In genomic region chr5:143050273-143050672, GRCm38 (mm10) we compare ENCODE assay signal across 8 mouse cellular contexts.
DNase-seq lines count a peak whose midpoint lies in the region; ATAC-seq and TF ChIP-seq lines count a peak whose summit lies in the region.

No protein-coding gene starts in this region.

- H3K9me3 ChIP-seq in embryonic facial prominence, embryonic 14.5 days (ENCODE audit: control insufficient read depth, low read length), result no peaks in the 10 kb centered on the region
- H3K9me3 ChIP-seq in intestine, embryonic 16.5 days (ENCODE audit: control insufficient read depth, low read length), result no peaks in the 10 kb centered on the region
- no peaks in the 10 kb centered on the region for H3K9me3 ChIP-seq in neural tube, embryonic 15.5 days (replicated peaks)

- TF ChIP-seq CTCF in left cerebral cortex, adult 2 months (IDR thresholded peaks at IDR 0.05), result no peak

- peak overlapping the region; percentile 71 for H3K27ac ChIP-seq in left cerebral cortex, adult 2 months
- peak overlapping the region; percentile 84 for H3K27ac ChIP-seq in embryonic facial prominence, embryonic 14.5 days (replicated peaks; ENCODE audit: low read depth, low read length)
- peak overlapping the region; percentile 60 for H3K27ac ChIP-seq in intestine, embryonic 16.5 days (ENCODE audit: low read length)
- peak overlapping the region; percentile 83; the same call in 1 of the 2 replicates for H3K27ac ChIP-seq in neural tube, embryonic 15.5 days (replicated peaks)

- no peak for ATAC-seq in embryonic facial prominence, embryonic 14.5 days (ENCODE audit: low read depth)
- no peak for ATAC-seq in intestine, embryonic 16.5 days
- ATAC-seq in neural tube, embryonic 15.5 days (ENCODE audit: low FRiP score), result no peak

- DNase-seq in left cerebral cortex, adult 2 months (ENCODE audit: extremely low spot score in 1 of 2, low spot score in 2 of 2), result no peak
- DNase-seq in left cerebral cortex, postnatal 14 days (ENCODE audit: low spot score in 2 of 2), result no peak
- peak; percentile 64 for DNase-seq in embryonic facial prominence, embryonic 14.5 days (ENCODE audit: low spot score)
- no peak for DNase-seq in frontal cortex, postnatal 25 days (ENCODE audit: low spot score in 2 of 2)
- no peak for DNase-seq in gastrocnemius, postnatal 10 days
- DNase-seq in spleen, postnatal 4 days (ENCODE audit: low spot score in 2 of 2), result no peak

- 65% methylated on average over 5 of the region's 5 CpGs for WGBS in embryonic facial prominence, embryonic 14.5 days
- 65% methylated on average over 5 of the region's 5 CpGs for WGBS in intestine, embryonic 16.5 days
- WGBS in neural tube, embryonic 15.5 days, result 65% methylated on average over 5 of the region's 5 CpGs

- peak overlapping the region; percentile 23; the same call in 1 of the 2 replicates for H3K9ac ChIP-seq in embryonic facial prominence, embryonic 14.5 days (ENCODE audit: low read depth, low read length)
- H3K9ac ChIP-seq in intestine, embryonic 16.5 days (ENCODE audit: low read depth, low read length), result no peak overlapping the region; the same call in 1 of the 2 replicates
- no peak overlapping the region for H3K9ac ChIP-seq in neural tube, embryonic 15.5 days (replicated peaks)

- no peak overlapping the region; the same call in 1 of the 2 replicates for H3K4me2 ChIP-seq in embryonic facial prominence, embryonic 14.5 days (ENCODE audit: low read depth, low read length)
- H3K4me2 ChIP-seq in intestine, embryonic 16.5 days (ENCODE audit: low read depth, low read length), result 0 out of 2 replicates have a peak overlapping the region, but pooled peaks have one; percentile 6
- no peak overlapping the region for H3K4me2 ChIP-seq in neural tube, embryonic 15.5 days

- no peaks in the 10 kb centered on the region for H3K27me3 ChIP-seq in embryonic facial prominence, embryonic 14.5 days (replicated peaks; ENCODE audit: control insufficient read depth, insufficient read depth, low read length)
- no peaks in the 10 kb centered on the region for H3K27me3 ChIP-seq in intestine, embryonic 16.5 days (replicated peaks; ENCODE audit: control insufficient read depth, insufficient read depth, low read length)
- H3K27me3 ChIP-seq in neural tube, embryonic 15.5 days (replicated peaks), result no peaks in the 10 kb centered on the region

- intact Hi-C loops in left cerebral cortex, adult 2 months (cut with DNase I), result no loop called here
- intact Hi-C loops in left cerebral cortex, postnatal 14 days (cut with DNase I), result no loop called here

- no peak overlapping the region for H3K4me3 ChIP-seq in left cerebral cortex, adult 2 months
- no peak overlapping the region for H3K4me3 ChIP-seq in embryonic facial prominence, embryonic 14.5 days (ENCODE audit: low read depth, low read length)
- H3K4me3 ChIP-seq in intestine, embryonic 16.5 days (ENCODE audit: low read length), result no peak overlapping the region
- no peak overlapping the region for H3K4me3 ChIP-seq in neural tube, embryonic 15.5 days (replicated peaks)

- H3K4me1 ChIP-seq in embryonic facial prominence, embryonic 14.5 days (ENCODE audit: control insufficient read depth, insufficient read depth, low read length), result peaks cover 19% of the 10 kb centered on the region
- peaks cover 25% of the 10 kb centered on the region for H3K4me1 ChIP-seq in intestine, embryonic 16.5 days (ENCODE audit: control insufficient read depth, insufficient read depth, low read length)
- H3K4me1 ChIP-seq in neural tube, embryonic 15.5 days, result peaks cover 50% of the 10 kb centered on the region

- H3K36me3 ChIP-seq in embryonic facial prominence, embryonic 14.5 days (ENCODE audit: control insufficient read depth, insufficient read depth, low read length), result 0 out of 2 replicates have a peak, but pooled peaks cover 18% of the 10 kb centered on the region
- H3K36me3 ChIP-seq in intestine, embryonic 16.5 days (ENCODE audit: control insufficient read depth, insufficient read depth, low read length), result no peaks in the 10 kb centered on the region
- H3K36me3 ChIP-seq in neural tube, embryonic 15.5 days, result no peaks in the 10 kb centered on the region
